Mouse (Mus musculus): Measurements from ENCODE around the gene Iqcf4. TPM values are rescaled to one million over a fixed set of nuclear protein-coding genes. Genes with fewer than 3 reads are reported as not detected.
"Not testable (repeated sequence)": the region's sequence is repeated elsewhere in the genome, so short reads cannot be mapped to it uniquely, and the experiment has no call there.

Iqcf4 gene
- not detected in 2 replicates for polyA plus RNA-seq (2016; fragmentation: Nextera tagmentation; extraction: Ambion mirVana)

DNA sequence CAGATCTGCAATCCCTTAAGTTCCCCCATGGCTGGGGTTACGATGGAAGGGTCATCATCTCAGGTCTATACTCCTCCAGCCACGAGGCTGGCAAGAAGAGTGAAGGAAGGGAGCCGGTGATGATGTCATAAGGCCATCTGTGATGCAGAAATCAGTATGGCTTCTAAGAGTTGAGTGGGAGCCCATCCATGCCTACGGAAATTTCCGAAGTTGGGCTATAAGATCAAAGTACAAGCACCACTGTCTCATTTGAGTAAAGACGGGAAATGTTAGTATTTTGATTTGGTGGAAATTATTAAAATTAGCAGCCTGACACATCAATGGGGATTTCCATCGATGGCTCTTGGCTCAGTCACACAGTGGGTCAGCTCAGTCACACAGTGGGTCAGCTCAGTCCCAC, at the start of gene Iqcf4:
Iqcf4 (minus strand) TSS at position 101 of the 400 bp plus-strand sequence.
- no peak within 1 kb of the TSS for H3K4me2 ChIP-seq (replicated peaks)
- no peak within 1 kb of the TSS for H3K27ac ChIP-seq (replicated peaks)
- 89% methylated on average over 7 of the region's 7 CpGs for WGBS
- no peak within 1 kb of the TSS for H3K9ac ChIP-seq (replicated peaks)
- no peaks in the 10 kb centered on the region for H3K4me1 ChIP-seq
- no peaks in the 10 kb centered on the region for H3K9me3 ChIP-seq
- no peak for ATAC-seq (ENCODE audit: low FRiP score, low read depth)
- no peaks in the 10 kb centered on the region for H3K27me3 ChIP-seq
- no peak within 1 kb of the TSS for H3K4me3 ChIP-seq
- no peaks in the 10 kb centered on the region for H3K36me3 ChIP-seq

DNA sequence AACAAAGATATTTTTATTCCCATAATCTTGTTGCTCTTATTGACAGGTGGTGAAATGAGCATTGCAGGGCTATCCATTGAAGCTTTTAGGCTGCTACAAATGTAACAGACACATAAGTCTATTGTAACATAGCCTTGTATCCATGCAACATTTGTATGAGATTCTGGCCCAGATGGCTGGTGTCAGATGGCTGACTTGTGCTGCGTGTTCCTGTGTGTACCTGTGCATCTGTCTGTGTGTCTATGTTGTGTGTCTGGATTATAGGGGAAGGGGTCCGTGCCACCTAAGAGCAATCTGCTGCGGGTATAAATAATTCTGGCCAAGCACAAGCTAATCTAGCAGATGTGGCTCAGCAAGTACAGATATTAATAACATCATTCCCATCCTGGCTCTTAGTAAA, 46.7 kb upstream of the Iqcf4 start:
- no peaks in the 10 kb centered on the region for H3K27me3 ChIP-seq
- H3K36me3 ChIP-seq = no peaks in the 10 kb centered on the region
- no peak overlapping the region for H3K27ac ChIP-seq (replicated peaks)
- no peak overlapping the region for H3K4me3 ChIP-seq
- 85% methylated on average over 3 of the region's 3 CpGs for WGBS
- no peaks in the 10 kb centered on the region for H3K4me1 ChIP-seq
- H3K9ac ChIP-seq (replicated peaks) = no peak overlapping the region
- H3K9me3 ChIP-seq = 0 out of 2 replicates have a peak, but pooled peaks cover 2% of the 10 kb centered on the region
- ATAC-seq (ENCODE audit: low FRiP score, low read depth) = no peak
- no peak overlapping the region for H3K4me2 ChIP-seq (replicated peaks)

DNA sequence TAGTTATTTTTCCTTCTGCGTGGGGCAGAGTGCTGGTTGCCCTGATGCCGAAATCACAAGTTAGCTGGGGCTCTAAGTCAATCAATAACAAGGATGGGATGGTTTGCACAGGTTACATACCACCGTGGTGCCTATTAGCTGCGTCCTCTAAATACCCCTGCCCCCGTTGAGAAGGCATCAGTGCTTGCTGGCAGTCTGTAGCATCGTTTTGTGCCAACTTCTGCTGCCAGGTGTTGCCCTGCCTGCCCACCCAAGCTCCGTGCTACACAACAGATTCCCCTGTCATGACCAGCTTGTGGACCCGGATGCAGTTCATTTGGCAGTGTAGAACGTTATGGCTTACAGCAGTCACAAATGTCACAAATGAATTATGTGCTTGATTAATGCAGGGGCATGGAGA, 45.5 kb upstream of the Iqcf4 start:
- no peak overlapping the region for H3K27ac ChIP-seq (replicated peaks)
- ATAC-seq (ENCODE audit: low FRiP score, low read depth) = no peak
- H3K9me3 ChIP-seq = 0 out of 2 replicates have a peak, but pooled peaks cover 2% of the 10 kb centered on the region
- H3K4me1 ChIP-seq = no peaks in the 10 kb centered on the region
- H3K36me3 ChIP-seq = no peaks in the 10 kb centered on the region
- no peak overlapping the region for H3K9ac ChIP-seq (replicated peaks)
- H3K27me3 ChIP-seq = no peaks in the 10 kb centered on the region
- H3K4me2 ChIP-seq (replicated peaks) = no peak overlapping the region
- 87% methylated on average over 9 of the region's 9 CpGs for WGBS
- no peak overlapping the region for H3K4me3 ChIP-seq

DNA sequence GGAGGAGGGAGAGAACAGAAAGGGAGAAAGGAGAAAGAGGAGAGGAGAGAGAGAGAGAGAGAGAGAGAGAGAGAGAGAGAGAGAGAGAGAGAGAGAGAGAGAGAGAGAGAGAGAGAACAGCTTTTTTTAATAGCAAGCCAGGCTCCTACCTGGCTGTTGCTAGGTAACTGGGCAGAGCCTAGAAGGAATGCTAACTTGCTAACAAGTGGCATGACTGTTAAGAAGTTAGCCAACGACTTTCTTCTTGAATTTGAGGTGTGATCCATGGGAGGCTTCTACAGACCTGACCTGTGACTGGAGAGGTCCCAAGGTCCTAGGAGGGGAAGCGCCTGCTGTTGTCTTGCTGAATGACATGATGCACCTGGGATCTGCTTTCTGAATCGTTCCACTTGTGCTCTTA, 43.8 kb upstream of the Iqcf4 start:
- Histone ChIP-seq H3K27me3 (no peaks in the 10 kb centered on the region), H3K4me2 (replicated peaks) (no peak overlapping the region), H3K4me1 (no peaks in the 10 kb centered on the region), H3K27ac (replicated peaks) (no peak overlapping the region), H3K9ac (replicated peaks) (no peak overlapping the region), H3K36me3 (no peaks in the 10 kb centered on the region), H3K9me3 (no peaks in the 10 kb centered on the region), H3K4me3 (no peak overlapping the region)
- 46% methylated on average over 3 of the region's 3 CpGs for WGBS
- no peak for ATAC-seq (ENCODE audit: low FRiP score, low read depth)

DNA sequence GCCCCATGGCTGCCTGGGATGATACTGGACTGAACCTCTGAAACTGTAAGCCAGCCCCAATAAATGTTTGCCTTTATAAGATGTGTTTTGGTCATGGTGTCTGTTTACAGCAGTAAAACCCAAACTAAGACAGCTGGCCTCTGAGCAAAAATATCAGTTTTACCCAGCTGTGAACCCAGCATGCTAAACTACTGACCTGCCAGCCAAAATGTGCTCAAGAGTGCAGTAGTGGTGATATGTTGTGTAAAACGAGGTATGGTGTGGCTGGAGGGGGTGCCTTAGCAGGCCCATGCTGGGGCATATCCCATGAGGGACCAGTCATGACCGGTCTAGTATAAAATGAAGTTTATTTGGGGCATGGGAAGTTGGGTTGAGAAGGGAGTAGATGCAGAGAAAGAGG, 43.2 kb upstream of the Iqcf4 start:
- Histone ChIP-seq H3K4me1 (no peaks in the 10 kb centered on the region), H3K9ac (replicated peaks) (no peak overlapping the region), H3K36me3 (no peaks in the 10 kb centered on the region), H3K4me3 (no peak overlapping the region), H3K4me2 (replicated peaks) (no peak overlapping the region), H3K27me3 (no peaks in the 10 kb centered on the region), H3K9me3 (no peaks in the 10 kb centered on the region), H3K27ac (replicated peaks) (no peak overlapping the region)
- no peak for ATAC-seq (ENCODE audit: low FRiP score, low read depth)
- WGBS = 68% methylated on average over 2 of the region's 2 CpGs

DNA sequence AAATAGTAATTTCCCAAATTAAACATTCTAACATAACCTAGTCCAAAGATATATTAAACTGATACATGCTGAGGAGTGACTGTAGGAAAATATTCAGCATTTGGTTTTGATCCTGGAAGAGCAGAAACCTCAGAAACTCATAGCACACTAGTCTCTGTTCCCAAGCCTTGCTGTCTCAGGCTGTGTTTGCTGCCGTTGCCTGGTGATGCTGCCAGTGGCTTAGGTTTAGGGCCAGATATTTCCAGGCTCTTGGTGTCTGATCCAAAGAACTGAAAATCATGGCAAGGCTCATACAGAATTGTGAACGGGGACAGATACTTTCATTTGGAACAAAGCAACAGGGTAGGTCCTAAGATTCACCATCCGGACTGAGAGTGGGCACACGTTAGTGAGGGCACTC, 39.9 kb upstream of the Iqcf4 start:
- Histone ChIP-seq H3K27me3 (no peaks in the 10 kb centered on the region), H3K27ac (replicated peaks) (no peak overlapping the region), H3K4me1 (no peaks in the 10 kb centered on the region), H3K36me3 (no peaks in the 10 kb centered on the region), H3K9ac (replicated peaks) (no peak overlapping the region), H3K9me3 (no peaks in the 10 kb centered on the region), H3K4me2 (replicated peaks) (no peak overlapping the region), H3K4me3 (no peak overlapping the region)
- no peak for ATAC-seq (ENCODE audit: low FRiP score, low read depth)
- WGBS = 85% methylated on average over 4 of the region's 4 CpGs

DNA sequence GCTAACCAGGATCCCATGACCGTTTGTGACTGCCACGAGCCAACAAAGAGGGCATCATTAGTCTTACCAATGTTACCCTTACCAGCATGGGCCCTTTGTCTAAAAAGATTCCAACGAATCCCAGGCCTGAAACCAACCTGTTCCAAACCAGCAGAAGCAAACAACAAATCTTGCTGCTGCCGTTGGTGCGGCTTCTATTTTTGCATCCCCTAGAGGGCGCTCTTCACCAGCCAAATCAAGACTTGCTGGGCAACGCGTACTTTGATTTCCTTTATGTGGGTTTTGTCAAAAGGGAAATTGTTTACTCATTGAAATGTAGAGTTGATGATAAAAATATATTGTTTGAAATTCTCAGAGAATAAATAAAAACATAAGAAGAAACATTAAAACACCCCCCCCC, 29.8 kb upstream of the Iqcf4 start:
- H3K4me1 ChIP-seq = no peaks in the 10 kb centered on the region
- no peak overlapping the region for H3K9ac ChIP-seq (replicated peaks)
- H3K4me2 ChIP-seq (replicated peaks) = no peak overlapping the region
- no peaks in the 10 kb centered on the region for H3K9me3 ChIP-seq
- H3K27me3 ChIP-seq = no peaks in the 10 kb centered on the region
- no peak for ATAC-seq (ENCODE audit: low FRiP score, low read depth)
- no peaks in the 10 kb centered on the region for H3K36me3 ChIP-seq
- WGBS = 29% methylated on average over 8 of the region's 8 CpGs
- H3K4me3 ChIP-seq = no peak overlapping the region
- H3K27ac ChIP-seq (replicated peaks) = no peak overlapping the region

DNA sequence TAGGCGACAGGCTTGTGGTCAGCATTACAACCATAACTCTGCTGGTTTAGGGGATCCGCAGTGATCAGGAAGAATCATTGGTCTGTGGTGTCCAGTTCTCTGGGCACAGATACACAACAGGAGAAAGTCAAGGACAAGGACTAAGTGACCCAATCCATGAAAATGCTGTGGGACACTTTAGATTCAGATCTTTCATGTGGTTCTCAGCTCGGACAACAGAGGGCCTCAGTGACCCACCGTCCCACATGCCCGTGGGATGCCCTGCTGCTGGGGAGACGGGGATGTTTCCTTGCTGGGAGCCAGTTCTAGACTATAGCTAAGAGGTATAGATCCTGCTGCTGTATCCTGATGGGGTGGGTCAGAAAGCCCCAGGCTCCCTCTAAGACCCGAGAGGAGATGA, 27.7 kb upstream of the Iqcf4 start:
- no peak for ATAC-seq (ENCODE audit: low FRiP score, low read depth)
- H3K4me2 ChIP-seq (replicated peaks) = no peak overlapping the region
- no peaks in the 10 kb centered on the region for H3K27me3 ChIP-seq
- H3K4me3 ChIP-seq = no peak overlapping the region
- H3K9me3 ChIP-seq = no peaks in the 10 kb centered on the region
- no peaks in the 10 kb centered on the region for H3K36me3 ChIP-seq
- H3K4me1 ChIP-seq = no peaks in the 10 kb centered on the region
- 43% methylated on average over 7 of the region's 7 CpGs for WGBS
- no peak overlapping the region for H3K27ac ChIP-seq (replicated peaks)
- no peak overlapping the region for H3K9ac ChIP-seq (replicated peaks)

DNA sequence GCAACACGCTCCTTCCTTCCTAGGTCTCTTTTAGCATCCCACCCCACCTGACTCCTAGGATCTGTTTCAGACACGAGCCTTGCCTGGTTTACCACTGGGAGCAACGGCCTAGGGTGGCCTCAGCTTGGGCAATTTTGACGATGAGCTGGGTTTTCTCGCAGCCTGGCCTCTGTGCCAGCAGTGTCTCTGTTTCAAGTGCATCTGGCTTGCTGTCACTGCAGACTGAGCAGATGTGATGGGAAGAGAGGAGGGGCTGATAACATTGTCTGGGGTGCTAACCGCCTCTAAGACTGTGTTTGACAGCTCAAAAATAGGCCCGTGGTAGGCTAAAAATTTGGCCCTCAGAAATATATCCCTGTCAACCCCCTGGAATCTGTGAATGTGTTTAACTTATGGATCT, 25.0 kb upstream of the Iqcf4 start:
- H3K4me3 ChIP-seq = no peak overlapping the region
- ATAC-seq (ENCODE audit: low FRiP score, low read depth) = no peak
- no peaks in the 10 kb centered on the region for H3K4me1 ChIP-seq
- no peaks in the 10 kb centered on the region for H3K27me3 ChIP-seq
- H3K27ac ChIP-seq (replicated peaks) = no peak overlapping the region
- no peaks in the 10 kb centered on the region for H3K36me3 ChIP-seq
- no peak overlapping the region for H3K4me2 ChIP-seq (replicated peaks)
- H3K9me3 ChIP-seq = no peaks in the 10 kb centered on the region
- H3K9ac ChIP-seq (replicated peaks) = no peak overlapping the region
- WGBS = 76% methylated on average over 7 of the region's 7 CpGs

DNA sequence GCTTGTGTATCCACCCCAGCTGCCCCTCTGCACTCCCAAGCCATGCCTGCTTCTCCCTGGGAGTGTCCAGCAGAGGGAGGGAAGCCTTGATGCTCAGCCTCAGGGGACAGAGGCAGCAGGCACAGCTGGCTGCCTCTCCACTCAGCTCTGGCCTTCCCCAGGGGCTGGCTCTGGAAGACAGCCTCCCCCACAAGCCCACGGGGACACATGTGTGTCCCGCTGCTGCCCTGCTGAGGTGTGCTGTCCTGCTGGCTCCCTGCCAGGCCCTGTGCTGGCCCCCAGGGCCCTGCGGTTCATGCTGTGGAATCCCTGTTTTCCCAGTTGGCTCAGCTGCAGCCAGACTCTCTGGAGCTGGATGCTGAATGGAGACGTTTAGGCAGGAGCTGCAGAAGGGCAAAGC, 24.6 kb upstream of the Iqcf4 start:
- ATAC-seq (ENCODE audit: low FRiP score, low read depth); H3K4me3 ChIP-seq; H3K4me2 ChIP-seq (replicated peaks); H3K27ac ChIP-seq (replicated peaks); H3K9ac ChIP-seq (replicated peaks); H3K9me3 ChIP-seq; H3K4me1 ChIP-seq; H3K27me3 ChIP-seq; H3K36me3 ChIP-seq: not testable (repeated sequence)
- 24% methylated on average over 4 of the region's 4 CpGs for WGBS

DNA sequence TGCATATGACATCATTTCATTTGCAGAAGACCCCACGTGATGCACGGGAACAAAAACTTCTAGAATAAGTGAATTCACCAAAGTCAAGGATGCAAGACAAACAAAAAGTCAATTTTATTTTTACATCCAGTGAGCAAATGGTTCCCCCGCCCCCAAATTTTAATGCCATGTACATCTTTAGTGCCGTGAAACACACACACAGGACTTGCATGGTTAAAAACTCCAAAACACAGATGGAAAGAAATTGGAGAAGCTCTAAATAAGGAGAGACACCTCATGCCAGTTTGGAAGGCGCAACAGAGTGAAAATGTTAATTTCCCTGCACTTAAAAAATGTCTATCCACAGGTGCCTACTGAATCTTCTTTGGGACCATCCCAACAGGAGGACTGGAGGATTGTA, 21.4 kb upstream of the Iqcf4 start:
- H3K4me3 ChIP-seq = no peak overlapping the region
- ATAC-seq (ENCODE audit: low FRiP score, low read depth) = no peak
- H3K27ac ChIP-seq (replicated peaks) = no peak overlapping the region
- WGBS = 90% methylated on average over 5 of the region's 5 CpGs
- H3K9ac ChIP-seq (replicated peaks) = no peak overlapping the region
- no peaks in the 10 kb centered on the region for H3K4me1 ChIP-seq
- no peaks in the 10 kb centered on the region for H3K9me3 ChIP-seq
- no peaks in the 10 kb centered on the region for H3K27me3 ChIP-seq
- no peaks in the 10 kb centered on the region for H3K36me3 ChIP-seq
- H3K4me2 ChIP-seq (replicated peaks) = no peak overlapping the region

DNA sequence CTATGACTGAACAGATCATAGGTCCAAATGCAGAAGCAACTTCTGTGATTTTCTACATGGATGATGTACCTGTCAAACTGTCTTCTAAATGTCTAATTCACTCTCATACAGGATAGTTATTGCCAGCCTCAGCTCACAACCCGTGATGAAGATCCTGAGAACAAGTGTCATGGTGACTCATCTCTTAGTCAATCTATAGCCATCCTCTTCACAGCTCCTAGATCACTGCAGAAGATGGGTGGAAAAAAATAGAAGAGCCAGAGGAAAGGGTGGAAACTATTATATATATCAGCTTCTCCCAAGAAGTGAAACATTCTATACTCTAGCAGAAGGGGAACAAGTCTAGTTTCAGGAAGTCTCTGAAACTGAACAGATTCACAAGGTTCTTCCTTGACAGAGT, 11.8 kb upstream of the Iqcf4 start:
- Histone ChIP-seq H3K36me3 (no peaks in the 10 kb centered on the region), H3K4me1 (no peaks in the 10 kb centered on the region), H3K9me3 (0 out of 2 replicates have a peak, but pooled peaks cover 3% of the 10 kb centered on the region), H3K27me3 (no peaks in the 10 kb centered on the region), H3K9ac (replicated peaks) (no peak overlapping the region), H3K4me2 (replicated peaks) (no peak overlapping the region), H3K4me3 (no peak overlapping the region), H3K27ac (replicated peaks) (no peak overlapping the region)
- ATAC-seq (ENCODE audit: low FRiP score, low read depth) = no peak
- WGBS = 69% methylated on average over 1 of the region's 1 CpGs

DNA sequence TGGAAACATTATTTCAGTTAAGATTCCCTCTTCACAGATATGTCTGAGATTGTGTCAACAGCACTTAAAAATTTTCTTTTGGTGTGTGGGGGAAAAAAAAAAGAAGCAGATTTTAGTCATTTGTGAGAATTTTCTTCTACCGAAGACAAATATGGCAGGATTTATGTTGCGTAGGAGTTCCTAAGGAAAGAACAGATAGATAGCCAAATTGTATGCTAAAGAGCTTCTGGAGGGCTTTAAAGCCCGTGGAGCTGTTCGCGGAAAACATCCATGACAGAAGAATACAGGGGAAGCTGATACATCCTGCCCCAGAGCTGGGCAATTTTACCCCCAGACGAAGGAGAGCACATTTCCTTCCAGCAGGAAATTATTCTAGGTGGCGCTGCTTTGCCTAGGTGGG, 9.2 kb upstream of the Iqcf4 start:
- no peak for ATAC-seq (ENCODE audit: low FRiP score, low read depth)
- Histone ChIP-seq H3K4me3 (no peak overlapping the region), H3K9me3 (0 out of 2 replicates have a peak, but pooled peaks cover 3% of the 10 kb centered on the region), H3K9ac (replicated peaks) (no peak overlapping the region), H3K27ac (replicated peaks) (no peak overlapping the region), H3K4me2 (replicated peaks) (no peak overlapping the region), H3K36me3 (no peaks in the 10 kb centered on the region), H3K4me1 (no peaks in the 10 kb centered on the region), H3K27me3 (no peaks in the 10 kb centered on the region)
- WGBS = 82% methylated on average over 7 of the region's 7 CpGs

All from midbrain, embryonic 12.5 days (tissue).